Mouse (Mus musculus): ENCODE data around the gene Iqcf1. TPM values are rescaled to one million over a fixed set of nuclear protein-coding genes. Genes with fewer than 3 reads are reported as not detected.

Gene Iqcf1
- not detected for polyA plus RNA-seq (2017; shearing (Covaris generic))

- ATAC-seq, result no peak
Measured at GRCm38 (mm10) chr9:106499667-106500066, at the start of gene Iqcf1. Iqcf1 (plus strand) TSS chr9:106499967.

DNA sequence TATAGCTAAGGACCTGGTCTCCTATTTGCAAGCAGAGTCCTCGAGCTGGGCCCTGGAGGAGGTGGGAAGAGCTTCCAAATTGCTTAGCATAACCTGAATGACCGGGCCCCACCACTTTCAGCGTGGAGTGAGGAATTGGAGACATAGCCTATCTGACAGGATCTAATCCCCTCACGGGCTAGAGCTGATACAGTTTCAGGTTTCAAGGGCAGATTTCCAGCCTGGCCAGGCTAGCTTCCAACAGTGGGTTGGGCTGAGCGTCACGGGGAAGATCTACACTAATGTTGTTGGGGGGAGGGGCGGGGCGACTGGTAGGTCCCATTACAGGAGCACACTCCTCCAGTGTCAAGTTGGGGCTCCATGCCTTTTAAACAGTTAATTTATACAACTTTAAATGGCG lies 49.1 kb upstream of the Iqcf1 start:
- no peak for ATAC-seq

DNA sequence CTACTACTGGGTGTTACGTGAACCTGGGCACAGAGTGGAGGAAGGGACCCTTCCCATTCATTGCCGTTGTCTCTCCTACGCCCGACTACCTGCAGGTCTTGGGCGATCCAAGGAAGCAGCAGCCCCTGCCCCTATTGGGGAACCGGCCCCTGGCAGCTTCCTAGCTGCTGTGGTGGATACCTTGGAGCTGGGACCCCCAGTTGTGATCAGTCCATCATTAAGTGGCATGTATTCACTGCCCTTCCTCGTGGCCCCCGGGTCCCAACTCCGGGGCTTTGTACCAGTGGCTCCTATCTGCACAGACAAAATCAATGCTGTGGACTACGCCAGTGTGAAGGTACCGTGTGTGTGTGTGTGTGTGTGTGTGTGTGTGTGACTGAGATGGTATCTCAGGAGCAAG lies 48.5 kb upstream of the Iqcf1 start:
- no peak for ATAC-seq

DNA sequence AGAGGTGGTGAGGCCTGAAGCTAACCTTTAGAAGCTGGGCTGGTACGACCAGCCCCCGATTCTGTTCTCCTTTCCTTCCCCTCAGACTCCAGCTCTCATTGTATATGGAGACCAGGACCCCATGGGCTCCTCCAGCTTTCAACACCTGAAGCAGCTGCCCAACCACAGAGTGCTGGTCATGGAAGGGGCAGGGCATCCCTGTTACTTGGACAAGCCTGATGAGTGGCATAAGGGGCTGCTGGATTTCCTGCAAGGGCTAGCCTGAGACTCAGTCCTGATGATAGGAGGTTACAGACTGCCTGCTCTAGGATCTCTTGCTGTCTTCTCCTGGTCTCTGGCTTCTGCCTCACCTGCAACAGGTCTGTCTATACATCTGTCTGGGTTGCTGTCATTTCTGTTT lies 47.9 kb upstream of the Iqcf1 start:
- no peak for ATAC-seq

GRCm38 (mm10) chr9:106452351-106452750 lies 47.4 kb upstream of the Iqcf1 start:
- ATAC-seq, result no peak

DNA sequence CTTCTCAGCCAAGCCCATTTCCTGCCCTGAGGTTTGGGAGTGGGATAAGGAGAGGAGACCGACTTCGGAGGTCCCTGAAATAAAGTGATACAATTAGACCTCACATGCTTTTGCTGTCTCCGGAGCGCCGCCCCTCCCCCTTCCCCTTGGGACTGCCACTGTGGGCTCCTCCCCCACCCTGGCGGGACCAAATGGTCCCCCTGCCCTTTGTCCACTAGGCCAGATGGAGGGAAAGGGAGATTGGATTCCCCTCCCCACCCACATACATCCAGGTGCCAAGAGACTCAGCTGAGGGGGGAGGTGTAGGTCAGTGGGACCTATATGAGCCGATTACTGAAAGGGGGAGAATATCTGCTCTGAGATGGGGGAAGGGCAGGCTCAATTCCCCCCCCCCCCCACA lies 46.9 kb upstream of the Iqcf1 start:
- no peak for ATAC-seq

GRCm38 (mm10) chr9:106453271-106454070 lies 46.3 kb upstream of the Iqcf1 start, which contains the start of gene Pcbp4:
Pcbp4 (plus strand) TSS chr9:106453291.
- peak; percentile 65 for ATAC-seq

DNA sequence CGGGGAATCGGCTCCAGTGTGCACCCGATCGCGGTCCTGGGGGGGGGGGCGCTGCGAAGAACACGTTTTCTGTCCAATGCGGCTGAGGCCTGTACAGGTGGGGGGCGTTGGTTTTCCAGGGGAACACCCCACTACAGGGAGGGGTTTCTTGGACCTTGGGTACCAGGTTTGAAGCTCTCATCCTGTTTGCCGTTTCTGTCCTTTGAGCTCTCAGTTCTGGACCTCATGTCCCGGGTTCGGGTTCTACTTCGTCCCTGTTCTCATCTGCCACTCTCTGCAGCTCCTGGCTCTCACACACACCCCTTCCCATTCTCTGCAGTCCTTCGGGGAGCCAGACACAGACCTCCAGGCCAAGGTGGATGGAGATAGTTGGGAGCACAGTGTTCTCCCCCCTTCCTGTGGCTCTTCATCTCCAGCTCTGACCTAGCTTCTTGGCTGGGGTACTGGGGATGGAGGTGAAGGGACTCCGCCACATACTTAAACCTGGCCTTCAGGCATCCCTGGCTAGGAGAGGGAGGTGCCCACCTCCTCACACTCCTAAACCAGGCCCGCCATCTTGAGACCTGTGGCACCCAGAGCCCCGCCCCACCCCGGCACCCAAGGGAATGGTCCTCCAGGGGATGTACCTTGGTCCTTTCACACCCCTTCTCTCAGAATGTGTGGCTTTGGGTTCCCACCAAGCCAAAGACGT lies 45.6 kb upstream of the Iqcf1 start:
- no peak for ATAC-seq

DNA sequence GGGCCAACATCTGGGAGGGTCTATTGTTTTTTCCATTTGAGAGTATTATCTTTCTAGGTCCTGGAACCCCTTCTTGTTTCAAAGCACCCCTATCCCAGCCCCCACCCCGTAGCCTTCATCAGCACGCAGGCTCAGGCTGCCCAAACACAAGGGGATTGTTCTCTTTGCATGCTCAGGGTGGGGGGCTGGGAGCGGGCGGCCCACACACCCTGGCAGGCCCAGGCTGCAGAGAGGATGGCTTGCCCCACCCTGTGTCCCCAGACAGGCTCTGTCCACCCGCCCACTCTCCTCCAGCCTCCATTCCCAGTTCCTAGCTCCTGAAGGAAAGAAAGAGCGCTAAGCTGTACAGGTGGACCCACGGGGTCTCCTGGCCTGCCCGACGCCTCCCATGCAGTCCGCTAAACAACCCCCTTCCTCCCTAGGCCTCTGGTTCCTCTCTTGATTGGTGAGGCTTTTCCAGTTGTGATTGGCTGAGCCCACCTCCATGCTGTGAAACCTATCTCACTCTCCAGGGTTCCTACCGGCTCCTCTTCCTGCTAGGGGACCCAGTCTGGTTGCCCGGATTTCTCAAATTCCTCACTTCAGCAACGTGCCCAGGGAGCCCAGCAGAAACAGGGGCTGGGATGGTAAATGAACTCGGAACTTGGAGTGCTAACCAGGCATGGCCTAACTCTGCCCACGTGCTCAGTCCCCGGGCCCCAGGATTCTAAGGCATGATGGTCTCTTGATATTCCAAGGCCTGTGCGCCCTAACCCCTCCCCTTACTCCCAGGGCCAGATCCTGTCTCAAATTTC lies 44.7 kb upstream of the Iqcf1 start:
- ATAC-seq, result no peak

- ATAC-seq, result no peak
Measured at GRCm38 (mm10) chr9:106456325-106457162, 43.2 kb upstream of the Iqcf1 start.

DNA sequence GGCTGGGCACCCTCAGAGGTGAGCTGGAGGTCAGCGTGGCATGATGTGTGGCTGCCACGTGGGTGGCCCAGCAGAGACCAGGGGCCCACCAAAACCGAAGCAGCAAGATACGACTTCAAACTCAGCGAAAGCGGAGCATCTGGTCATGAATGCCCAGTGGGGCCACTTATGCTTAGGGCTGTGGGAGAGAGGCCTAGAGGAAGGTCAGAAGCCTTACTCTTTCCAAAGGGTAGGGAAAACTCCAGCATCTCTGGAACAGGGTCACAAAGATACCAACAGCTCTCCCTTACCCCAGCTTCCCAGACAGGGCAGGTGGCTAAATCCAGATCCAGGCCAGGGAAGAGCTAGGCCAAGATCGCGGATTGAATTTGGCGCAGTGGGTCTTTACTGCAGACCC lies 42.6 kb upstream of the Iqcf1 start:
- no peak for ATAC-seq

DNA sequence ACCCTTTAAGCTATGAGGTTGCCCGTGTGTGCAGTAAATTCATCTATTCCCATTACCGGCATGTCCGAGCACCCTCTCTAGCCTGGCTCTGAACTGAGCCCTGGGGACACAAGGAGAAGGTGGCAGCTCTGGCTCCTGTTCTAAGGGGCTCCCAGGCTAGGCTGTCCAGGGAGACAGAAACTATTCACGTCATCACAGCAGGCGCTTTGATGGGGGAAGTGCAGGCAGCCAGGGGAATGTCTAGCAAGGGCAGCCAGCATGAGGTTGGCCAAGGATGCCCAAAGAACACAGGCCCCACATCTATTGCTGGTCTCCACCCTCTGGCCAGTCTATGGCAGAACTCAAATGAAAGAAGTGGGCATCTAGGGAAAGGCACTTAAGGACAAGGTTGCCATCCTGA lies 41.8 kb upstream of the Iqcf1 start:
- ATAC-seq, result no peak

GRCm38 (mm10) chr9:106459946-106460345 lies 39.8 kb upstream of the Iqcf1 start:
- no peak for ATAC-seq

- no peak for ATAC-seq
Measured at GRCm38 (mm10) chr9:106460401-106461025, 39.3 kb upstream of the Iqcf1 start.

GRCm38 (mm10) chr9:106461026-106461415 lies 38.7 kb upstream of the Iqcf1 start:
- ATAC-seq, result no peak

- ATAC-seq, result no peak
Measured at GRCm38 (mm10) chr9:106461641-106462429, 37.9 kb upstream of the Iqcf1 start.

DNA sequence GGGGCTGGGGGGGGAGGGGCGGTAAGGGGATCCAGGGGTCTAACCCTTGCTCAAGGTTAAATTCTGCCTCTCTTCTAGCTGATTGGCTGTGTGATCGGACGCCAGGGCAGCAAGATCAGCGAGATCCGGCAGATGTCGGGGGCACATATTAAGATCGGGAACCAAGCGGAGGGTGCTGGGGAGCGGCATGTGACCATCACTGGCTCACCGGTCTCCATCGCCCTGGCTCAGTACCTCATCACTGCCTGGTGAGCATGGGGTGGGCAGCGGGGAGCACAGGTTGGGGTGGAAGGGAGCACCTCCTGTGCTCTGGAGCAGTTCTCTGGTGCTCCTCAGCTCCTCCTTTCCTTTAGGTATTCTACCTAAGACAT lies 37.4 kb upstream of the Iqcf1 start:
- no peak for ATAC-seq

GRCm38 (mm10) chr9:106463122-106464063 lies 36.4 kb upstream of the Iqcf1 start:
- no peak for ATAC-seq

- ATAC-seq, result peak; percentile 44
Measured at GRCm38 (mm10) chr9:106464751-106465541, 34.8 kb upstream of the Iqcf1 start.
